Mouse (Mus musculus) lung, adult 2 months (tissue): ENCODE measurements around the gene Gata2. TPM values are rescaled to one million over a fixed set of nuclear protein-coding genes. Genes with fewer than 3 reads are reported as not detected.

ENCODE experiments used
- DNase-seq: peaks from one replicate; pipeline ENCODE4 v3.0.0; 2022
- H3K4me1 ChIP-seq: fragments of 200-500 bp; 2 replicates; pipeline ENCODE4 v1.6.1; 2011; ENCODE audit warnings: low read length; ENCODE audit not compliant: control insufficient read depth, insufficient read depth
- H3K4me3 ChIP-seq: fragments of 200-500 bp; replicated peaks from 2 replicates; pipeline ENCODE3; 2011; ENCODE audit warnings: low read depth, mild to moderate bottlenecking, control low read depth, low read length; ENCODE audit errors: extremely low read depth
- CTCF ChIP-seq: fragments of 200-500 bp; IDR thresholded peaks from 2 replicates; pipeline ENCODE4 v1.5.1; 2011; ENCODE audit warnings: mild to moderate bottlenecking, low read length, control low read depth; ENCODE audit not compliant: insufficient read depth
- POLR2A ChIP-seq: fragments of 200-500 bp; IDR thresholded peaks from 2 replicates; pipeline ENCODE4 v1.6.1; 2011; ENCODE audit warnings: low read depth, mild to moderate bottlenecking, control low read depth, low read length, borderline replicate concordance; ENCODE audit errors: extremely low read depth
- WGBS: fragments of 180-500 bp; shearing (Covaris S2); methylation state at CpG from one replicate; pipeline ENCODE4 v1.1.7; 2018; 5-methylcytosine and 5-hydroxymethylcytosine counted together
- polyA plus RNA-seq: library from polyadenylated mRNA; depleted of rRNA; stranded (reverse); fragments of >200 nt; gene quantifications from 2 replicates; pipeline ENCODE4 v1.2.3, GENCODE M21; 2012

Gata2 gene
- polyA plus RNA-seq, 1 experiment = 184 TPM

GRCm38 (mm10) chr6:88205386-88205700 lies 11.7 kb downstream of the Gata2 start:
- WGBS = 33% methylated on average over 7 of the region's 7 CpGs
- TF ChIP-seq POLR2A (no peak), CTCF (no peak)
- Histone ChIP-seq H3K4me1 (peaks cover 10% of the 10 kb centered on the region), H3K4me3 (peak overlapping the region; percentile 32)
- no peak for DNase-seq

GRCm38 (mm10) chr6:88205937-88206336 lies 12.2 kb downstream of the Gata2 start:
- 30% methylated on average over 9 of the region's 9 CpGs for WGBS
- peak; percentile 26 for DNase-seq
- peaks cover 10% of the 10 kb centered on the region for H3K4me1 ChIP-seq
- TF ChIP-seq CTCF (no peak), POLR2A (peak; percentile 17; the same call in 1 of the 2 replicates)
- H3K4me3 ChIP-seq = no peak overlapping the region

DNA sequence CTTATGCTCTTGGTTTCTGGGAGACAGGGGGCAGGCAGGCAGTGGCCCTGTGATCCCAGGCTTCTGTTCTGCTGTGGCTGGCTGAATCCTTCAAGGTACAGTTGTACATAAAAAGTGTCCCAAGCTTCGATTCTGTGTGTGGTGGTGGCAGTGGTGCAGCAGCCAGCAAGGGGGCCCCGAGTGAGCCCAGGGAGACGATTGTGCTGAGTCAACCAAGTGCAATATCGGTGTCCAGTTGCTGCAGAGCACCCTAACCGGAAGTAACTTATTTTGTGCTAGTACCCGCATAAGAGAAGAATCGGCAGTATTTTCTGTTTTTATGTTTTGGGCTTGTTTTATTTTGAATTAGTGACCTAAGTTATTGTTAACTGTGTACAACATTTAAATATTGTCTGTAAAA lies 12.9 kb downstream of the Gata2 start:
- Histone ChIP-seq H3K4me3 (no peak overlapping the region), H3K4me1 (peaks cover 10% of the 10 kb centered on the region)
- no peak for DNase-seq
- TF ChIP-seq CTCF = no peak
- TF ChIP-seq POLR2A = no peak
- 53% methylated on average over 7 of the region's 7 CpGs for WGBS

- TF ChIP-seq CTCF (no peak), POLR2A (no peak)
- WGBS = 79% methylated on average over 10 of the region's 10 CpGs
- Histone ChIP-seq H3K4me3 (no peak overlapping the region), H3K4me1 (peaks cover 10% of the 10 kb centered on the region)
- DNase-seq = no peak
Measured at GRCm38 (mm10) chr6:88207403-88208033, 13.8 kb downstream of the Gata2 start.

GRCm38 (mm10) chr6:88208321-88208720 lies 14.6 kb downstream of the Gata2 start:
- WGBS = 94% methylated on average over 3 of the region's 3 CpGs
- H3K4me1 ChIP-seq = peaks cover 10% of the 10 kb centered on the region
- TF ChIP-seq POLR2A = no peak
- TF ChIP-seq CTCF = no peak

GRCm38 (mm10) chr6:88209453-88209852 lies 15.8 kb downstream of the Gata2 start:
- TF ChIP-seq CTCF (no peak), POLR2A (no peak)
- peak; percentile 14 for DNase-seq
- Histone ChIP-seq H3K4me3 (no peak overlapping the region), H3K4me1 (peaks cover 10% of the 10 kb centered on the region)
- 65% methylated on average over 5 of the region's 5 CpGs for WGBS

More at GRCm38 (mm10) chr6:88208321-88208720, 14.6 kb downstream of the Gata2 start:
- no peak for DNase-seq
- H3K4me3 ChIP-seq = no peak overlapping the region

GRCm38 (mm10) chr6:88210182-88210581 lies 16.5 kb downstream of the Gata2 start:
- 72% methylated on average over 3 of the region's 3 CpGs for WGBS
- no peak for DNase-seq
- TF ChIP-seq CTCF (no peak), POLR2A (no peak)
- Histone ChIP-seq H3K4me1 (peaks cover 4% of the 10 kb centered on the region), H3K4me3 (no peak overlapping the region)

GRCm38 (mm10) chr6:88215797-88216196 lies 22.1 kb downstream of the Gata2 start:
- Histone ChIP-seq H3K4me3 (no peak overlapping the region), H3K4me1 (no peaks in the 10 kb centered on the region)
- WGBS = 63% methylated on average over 6 of the region's 6 CpGs
- no peak for TF ChIP-seq POLR2A
- no peak for TF ChIP-seq CTCF
- DNase-seq = no peak

GRCm38 (mm10) chr6:88216199-88216598 lies 22.5 kb downstream of the Gata2 start:
- Histone ChIP-seq H3K4me3 (no peak overlapping the region), H3K4me1 (no peaks in the 10 kb centered on the region)
- TF ChIP-seq POLR2A (no peak), CTCF (no peak)
- 69% methylated on average over 4 of the region's 4 CpGs for WGBS
- no peak for DNase-seq

- no peak overlapping the region for H3K4me3 ChIP-seq
- H3K4me1 ChIP-seq = no peaks in the 10 kb centered on the region
- WGBS = 44% methylated on average over 4 of the region's 4 CpGs
- TF ChIP-seq CTCF (no peak), POLR2A (no peak)
- DNase-seq = no peak
Measured at GRCm38 (mm10) chr6:88219094-88219493, 25.4 kb downstream of the Gata2 start.

- Histone ChIP-seq H3K4me3 (no peak within 1 kb of the TSS), H3K4me1 (no peaks in the 10 kb centered on the region)
- no peak for DNase-seq
- TF ChIP-seq POLR2A (no peak), CTCF (no peak)
- WGBS = 55% methylated on average over 10 of the region's 10 CpGs
Measured at GRCm38 (mm10) chr6:88221968-88222367, 28.3 kb downstream of the Gata2 start, which contains the start of gene Dnajb8. Dnajb8 (plus strand) TSS chr6:88222268.
